Mouse (Mus musculus) forebrain, postnatal 0 days (tissue): ENCODE results near the gene Ppm1e. TPM values are rescaled to one million over a fixed set of nuclear protein-coding genes. Genes with fewer than 3 reads are reported as not detected.

Experiments
- ATAC-seq: fragments of 200-750 bp; cut with Nextera tagmentation; 2 replicates; pipeline ENCODE4 v1.8.0; 2017; ENCODE audit warnings: mild to moderate bottlenecking, moderate library complexity
- DNase-seq: peaks from one replicate; pipeline ENCODE4 v3.0.0-alpha.2; 2015
- H3K27ac ChIP-seq: fragments of 300-500 bp; sonication (generic); 2 replicates; pipeline ENCODE4 v1.5.1; 2014; ENCODE audit warnings: low read depth, mild to moderate bottlenecking, antibody characterized with exemption, low read length, moderate library complexity, mixed read lengths
- H3K27me3 ChIP-seq: fragments of 300-500 bp; sonication (generic); 2 replicates; pipeline ENCODE4 v1.6.1; 2014; ENCODE audit warnings: mild to moderate bottlenecking, low read length, mixed read lengths; ENCODE audit not compliant: insufficient read depth
- H3K36me3 ChIP-seq: fragments of 300-500 bp; sonication (generic); 2 replicates; pipeline ENCODE4 v1.6.1; 2014; ENCODE audit warnings: mild to moderate bottlenecking, moderate library complexity; ENCODE audit not compliant: insufficient read depth
- H3K4me1 ChIP-seq: fragments of 300-500 bp; sonication (generic); 2 replicates; pipeline ENCODE4 v1.6.1; 2014; ENCODE audit warnings: antibody characterized with exemption; ENCODE audit not compliant: insufficient read depth
- H3K4me2 ChIP-seq: fragments of 300-500 bp; sonication (generic); 2 replicates; pipeline ENCODE4 v1.6.1; 2014; ENCODE audit warnings: low read depth, mild to moderate bottlenecking, moderate library complexity
- H3K4me3 ChIP-seq: fragments of 300-500 bp; sonication (generic); 2 replicates; pipeline ENCODE4 v1.5.1; 2014; ENCODE audit warnings: low read depth, low read length, mixed read lengths
- H3K9ac ChIP-seq: fragments of 300-500 bp; sonication (generic); 2 replicates; pipeline ENCODE4 v1.6.1; 2014; ENCODE audit warnings: mild to moderate bottlenecking
- H3K9me3 ChIP-seq: fragments of 300-500 bp; sonication (generic); 2 replicates; pipeline ENCODE4 v1.6.1; 2016; ENCODE audit warnings: low read length
- CTCF ChIP-seq: sonication (generic); IDR thresholded peaks from 2 replicates; pipeline ENCODE4 v1.5.1; 2016; ENCODE audit warnings: antibody characterized with exemption, control low read depth, low read depth
- WGBS: fragments of 180-500 bp; shearing (Covaris S2); extraction: QIAGEN DNeasy Blood & Tissue Kit; methylation state at CpG from one replicate; pipeline ENCODE4 v1.1.7; 2014; 5-methylcytosine and 5-hydroxymethylcytosine counted together
- polyA plus RNA-seq: library from polyadenylated mRNA; unstranded; fragments of >200 nt; fragmentation: Nextera tagmentation; extraction: Ambion mirVana; gene quantifications from 2 replicates; pipeline ENCODE4 v1.2.1, GENCODE M21; 2015
- total RNA-seq: library from RNA; depleted of rRNA; stranded (reverse); fragments of >200 nt; gene quantifications from 2 replicates; pipeline ENCODE4 v1.2.3, GENCODE M21; 2014

Gene Ppm1e
- total and polyA plus RNA-seq, 2 experiments from 2014 or later = 18.9 to 85.0 TPM

DNA sequence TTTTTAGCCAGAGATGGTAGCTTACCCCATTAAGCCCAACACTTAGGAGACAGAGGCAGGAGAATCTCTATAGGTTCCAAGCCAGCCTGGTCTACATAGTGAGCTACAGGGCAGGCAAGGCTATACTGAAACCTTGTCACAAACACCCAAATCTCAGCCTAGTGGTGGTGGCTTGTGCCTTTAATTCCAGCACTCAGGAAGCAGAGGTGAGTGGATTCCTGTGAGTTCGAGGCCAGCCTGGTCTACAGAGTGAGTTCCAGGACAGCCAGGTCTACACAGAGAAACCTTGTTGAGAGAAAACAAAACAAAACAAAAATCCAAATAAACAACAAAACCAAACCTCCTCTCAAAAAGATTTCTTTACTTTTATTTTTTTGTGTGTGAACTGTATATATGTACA lies 4.0 kb downstream of the Ppm1e start:
- Histone ChIP-seq H3K9me3 (no peaks in the 10 kb centered on the region), H3K27me3 (no peaks in the 10 kb centered on the region), H3K36me3 (no peaks in the 10 kb centered on the region), H3K9ac (no peak overlapping the region), H3K4me2 (no peak overlapping the region), H3K27ac (no peak overlapping the region), H3K4me1 (no peaks in the 10 kb centered on the region; the same call in 1 of the 2 replicates), H3K4me3 (no peak overlapping the region)
- TF ChIP-seq CTCF = no peak
- 86% methylated on average over 1 of the region's 1 CpGs for WGBS
- DNase-seq (no peak), ATAC-seq (no peak)

DNA sequence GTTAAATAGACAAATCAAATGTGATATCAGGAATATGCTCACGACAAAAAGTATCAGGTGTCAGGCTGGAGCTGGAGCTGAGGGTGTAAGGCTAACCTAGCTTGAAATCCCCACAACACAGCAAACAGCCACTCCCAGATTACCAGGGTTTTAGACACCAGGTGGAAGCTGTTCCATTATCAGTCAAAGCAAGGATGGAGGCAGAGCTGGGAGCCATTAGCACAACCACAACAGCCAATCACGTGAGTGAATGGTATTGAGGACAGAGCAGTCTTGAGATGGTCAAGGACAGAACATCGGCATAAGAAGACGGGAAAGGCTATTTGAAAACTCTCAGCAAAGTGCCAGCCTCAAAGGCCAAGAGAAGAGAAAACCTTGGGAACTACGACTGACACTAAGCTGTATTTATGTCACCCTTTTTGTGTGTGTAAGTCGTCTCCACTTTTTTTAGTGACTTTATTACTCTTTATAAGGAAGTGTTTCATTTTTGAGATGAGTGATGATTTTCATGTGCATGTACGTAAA lies 5.1 kb downstream of the Ppm1e start:
- no peak overlapping the region for H3K9ac ChIP-seq
- no peaks in the 10 kb centered on the region for H3K9me3 ChIP-seq
- H3K27me3 ChIP-seq = no peaks in the 10 kb centered on the region
- no peak for DNase-seq
- WGBS = 85% methylated on average over 7 of the region's 7 CpGs
- no peak for ATAC-seq
- no peak for TF ChIP-seq CTCF
- H3K4me3 ChIP-seq = no peak overlapping the region
- no peak overlapping the region for H3K4me2 ChIP-seq
- no peaks in the 10 kb centered on the region; the same call in 1 of the 2 replicates for H3K4me1 ChIP-seq
- no peak overlapping the region for H3K27ac ChIP-seq
- no peaks in the 10 kb centered on the region for H3K36me3 ChIP-seq

DNA sequence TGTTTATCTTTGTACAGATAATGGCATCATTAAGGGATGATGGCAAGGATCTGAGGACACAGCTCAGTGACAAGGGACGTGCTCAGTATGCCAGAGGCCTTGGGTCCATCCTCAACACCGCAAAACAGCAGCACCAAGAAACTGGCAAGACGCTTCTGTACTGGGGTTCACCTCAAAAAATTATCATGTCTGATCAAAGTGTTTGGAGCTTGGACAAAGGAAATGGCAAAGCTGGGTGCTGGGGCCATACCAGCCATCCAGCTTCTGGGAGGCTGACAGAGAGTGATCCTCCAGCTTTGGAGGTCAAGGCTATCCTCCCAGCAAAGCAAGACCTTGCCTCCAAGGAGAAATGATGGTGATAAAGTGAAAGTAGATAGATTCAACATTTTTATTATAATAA lies 32.4 kb downstream of the Ppm1e start:
- no peaks in the 10 kb centered on the region for H3K4me1 ChIP-seq
- H3K4me3 ChIP-seq = no peak overlapping the region
- H3K36me3 ChIP-seq = no peaks in the 10 kb centered on the region
- no peak for DNase-seq
- H3K4me2 ChIP-seq = no peak overlapping the region
- no peaks in the 10 kb centered on the region for H3K27me3 ChIP-seq
- no peaks in the 10 kb centered on the region for H3K9me3 ChIP-seq
- WGBS = 85% methylated on average over 3 of the region's 3 CpGs
- no peak overlapping the region for H3K9ac ChIP-seq
- no peak for ATAC-seq
- TF ChIP-seq CTCF = no peak
- H3K27ac ChIP-seq = no peak overlapping the region

DNA sequence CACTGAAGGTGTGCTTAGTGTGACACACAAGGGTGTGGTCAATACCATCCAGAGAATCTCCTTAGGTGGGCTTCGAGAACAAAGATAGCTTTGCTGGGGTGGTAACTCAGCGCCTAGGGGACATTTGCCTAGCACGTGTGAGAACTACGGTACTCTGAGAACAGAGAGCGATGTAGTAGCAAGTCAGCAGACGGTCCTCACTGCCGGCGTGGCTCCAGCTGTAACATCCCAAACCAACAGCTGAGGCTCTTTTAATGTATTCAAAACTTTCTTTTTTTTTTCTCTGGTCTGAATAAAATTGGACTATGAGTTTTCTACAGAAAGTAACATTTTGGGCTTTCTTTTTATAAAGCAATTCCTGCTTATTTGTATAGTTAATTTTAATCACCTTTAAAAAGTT lies 36.3 kb downstream of the Ppm1e start:
- ATAC-seq (no peak), DNase-seq (no peak)
- Histone ChIP-seq H3K27me3 (no peaks in the 10 kb centered on the region), H3K4me2 (no peak overlapping the region), H3K9me3 (no peaks in the 10 kb centered on the region), H3K9ac (no peak overlapping the region), H3K36me3 (no peaks in the 10 kb centered on the region), H3K27ac (no peak overlapping the region), H3K4me1 (no peaks in the 10 kb centered on the region), H3K4me3 (no peak overlapping the region)
- no peak for TF ChIP-seq CTCF
- WGBS = 67% methylated on average over 8 of the region's 8 CpGs

DNA sequence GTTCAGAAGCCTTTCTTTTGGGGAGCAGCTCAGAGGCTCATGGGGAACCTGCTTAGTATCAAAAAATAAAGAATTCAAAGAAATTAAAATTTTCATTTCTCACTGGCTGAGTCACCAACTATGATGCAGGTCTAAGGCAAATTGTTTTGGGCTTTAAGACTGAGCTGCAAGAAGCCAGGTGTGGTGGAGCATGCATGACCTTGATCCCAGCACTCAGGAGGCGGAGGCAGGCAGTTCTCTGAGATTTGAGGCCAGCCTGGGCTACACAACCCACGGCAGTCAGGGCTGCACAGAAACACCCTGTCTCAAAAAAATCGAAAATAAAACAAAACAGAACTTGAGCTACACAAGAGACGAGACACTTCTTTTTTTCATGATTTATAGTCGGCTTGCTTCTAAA lies 38.8 kb downstream of the Ppm1e start:
- WGBS = 59% methylated on average over 5 of the region's 5 CpGs
- ATAC-seq (no peak), DNase-seq (no peak)
- H3K9me3 ChIP-seq = no peaks in the 10 kb centered on the region
- H3K27me3 ChIP-seq = no peaks in the 10 kb centered on the region
- no peak overlapping the region for H3K4me3 ChIP-seq
- no peak for TF ChIP-seq CTCF
- no peaks in the 10 kb centered on the region for H3K36me3 ChIP-seq
- H3K4me2 ChIP-seq = no peak overlapping the region
- no peak overlapping the region for H3K9ac ChIP-seq
- H3K27ac ChIP-seq = 0 out of 2 replicates have a peak overlapping the region, but pooled peaks have one; percentile 6
- H3K4me1 ChIP-seq = no peaks in the 10 kb centered on the region

DNA sequence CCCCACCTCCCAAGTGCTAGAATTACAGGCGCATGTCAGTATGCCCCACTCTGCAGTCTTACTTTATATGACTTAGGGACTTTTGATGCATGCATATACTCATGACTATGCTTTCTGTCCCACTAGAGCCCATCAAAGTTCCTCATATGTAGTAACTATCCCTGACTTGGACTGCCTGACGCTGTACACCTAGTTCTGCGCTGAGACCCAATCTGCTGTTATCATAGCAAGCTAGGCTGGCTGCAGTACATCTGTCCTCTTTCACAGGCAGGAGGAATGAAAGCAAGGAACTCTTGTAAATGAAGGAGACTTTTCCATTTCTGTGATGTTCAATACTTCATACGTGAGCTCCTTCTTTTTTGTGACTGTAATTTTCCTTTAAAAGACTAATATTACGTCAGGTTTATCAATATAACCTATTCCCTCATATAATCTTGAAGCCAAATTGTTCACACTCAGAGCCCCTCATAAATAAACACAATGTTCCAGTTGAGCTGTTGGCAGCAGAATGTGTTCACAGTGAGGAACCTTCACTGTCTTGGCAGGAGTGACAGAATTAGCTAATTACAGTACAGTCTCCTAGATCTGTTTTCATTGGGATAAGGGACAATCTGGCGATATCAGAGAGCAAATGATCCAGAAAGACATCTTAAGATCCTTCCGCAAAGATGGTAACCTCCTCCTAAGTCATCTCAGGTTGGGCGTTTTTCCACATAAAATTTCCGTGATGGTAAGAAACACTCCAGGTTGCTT lies 39.7 kb downstream of the Ppm1e start:
- no peak overlapping the region for H3K4me2 ChIP-seq
- no peak overlapping the region for H3K9ac ChIP-seq
- H3K36me3 ChIP-seq = no peaks in the 10 kb centered on the region
- no peaks in the 10 kb centered on the region for H3K9me3 ChIP-seq
- TF ChIP-seq CTCF = no peak
- no peak overlapping the region for H3K4me3 ChIP-seq
- WGBS = 49% methylated on average over 9 of the region's 9 CpGs
- ATAC-seq = peak; percentile 43; the same call in 1 of the 2 replicates
- no peaks in the 10 kb centered on the region for H3K4me1 ChIP-seq
- no peak overlapping the region for H3K27ac ChIP-seq
- H3K27me3 ChIP-seq = no peaks in the 10 kb centered on the region
- peak; percentile 49 for DNase-seq

DNA sequence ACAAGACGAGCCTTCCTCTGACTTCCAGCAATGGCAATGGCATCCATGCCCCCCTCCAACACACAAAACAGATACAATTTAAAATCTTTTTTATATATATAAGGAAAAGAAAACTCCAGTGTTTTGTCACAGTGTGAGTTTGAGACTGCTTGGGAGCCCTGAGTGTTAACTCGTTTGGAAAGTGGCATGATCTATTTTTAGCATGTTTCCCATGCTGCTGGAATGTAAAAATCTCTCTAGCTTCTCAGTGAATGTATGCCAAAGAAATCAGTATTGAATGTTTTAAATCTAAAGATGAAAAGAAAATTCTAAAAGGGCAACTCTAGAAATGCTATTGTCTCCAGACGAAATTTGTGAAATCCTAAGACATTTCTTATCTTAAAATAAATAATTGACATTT lies 45.3 kb downstream of the Ppm1e start:
- 41% methylated on average over 3 of the region's 3 CpGs for WGBS

More for the DNA sequence above, 45.3 kb downstream of the Ppm1e start:
- H3K27me3 ChIP-seq = no peaks in the 10 kb centered on the region
- ATAC-seq (no peak; the same call in 1 of the 2 replicates), DNase-seq (peak; percentile 27)
- H3K4me2 ChIP-seq = no peak overlapping the region
- no peaks in the 10 kb centered on the region for H3K9me3 ChIP-seq
- peak overlapping the region; percentile 66 for H3K27ac ChIP-seq
- no peak overlapping the region for H3K4me3 ChIP-seq
- H3K36me3 ChIP-seq = no peaks in the 10 kb centered on the region
- H3K4me1 ChIP-seq = peaks cover 3% of the 10 kb centered on the region; the same call in 1 of the 2 replicates
- H3K9ac ChIP-seq = no peak overlapping the region
- TF ChIP-seq CTCF = no peak
